Mouse (Mus musculus): ENCODE data around the gene Fbxo22.
A peak's percentile ranks its signal among the peaks of the same experiment; 100 is the strongest.
"Not testable (repeated sequence)": the region's sequence is repeated elsewhere in the genome, so short reads cannot be mapped to it uniquely, and the experiment has no call there.

Fbxo22 gene

DNA sequence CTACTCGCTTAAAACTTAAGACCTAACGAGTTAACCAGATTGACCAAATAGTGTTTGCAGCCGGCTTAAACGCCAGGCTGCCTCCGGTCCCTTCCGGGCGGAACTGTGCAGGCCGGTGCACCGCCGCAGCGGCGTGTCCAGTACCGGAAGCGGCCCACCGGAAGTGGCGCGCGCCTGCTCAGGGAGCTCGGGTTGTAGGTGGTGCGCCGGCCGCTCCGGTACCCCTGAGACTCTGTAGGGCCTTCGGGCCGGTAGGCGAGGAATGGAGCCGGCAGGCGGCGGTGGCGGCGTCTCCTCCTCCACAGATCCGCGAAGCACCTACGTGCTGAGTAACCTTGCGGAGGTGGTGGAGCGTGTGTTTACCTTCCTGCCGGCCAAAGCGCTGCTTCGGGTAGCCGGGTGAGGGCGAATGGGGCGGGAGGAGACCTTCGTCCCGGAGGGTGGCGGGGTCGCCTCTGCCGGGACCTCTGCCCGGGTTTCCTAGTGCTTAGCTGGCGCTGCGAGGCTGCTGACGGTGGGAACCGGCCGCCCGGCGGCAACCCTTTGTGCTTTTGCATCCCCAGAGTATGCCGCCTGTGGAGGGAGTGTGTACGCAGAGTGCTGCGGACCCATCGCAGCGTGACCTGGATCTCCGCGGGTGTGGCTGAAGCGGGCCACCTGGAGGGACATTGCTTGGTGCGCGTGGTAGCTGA is at the start of gene Fbxo22:
Gene Fbxo22 (plus strand): TSS at position 136 of the 692 bp plus-strand sequence.
- DNase-seq (ENCODE audit: low spot score in 2 of 2), result peak; percentile 74 to 87

DNA sequence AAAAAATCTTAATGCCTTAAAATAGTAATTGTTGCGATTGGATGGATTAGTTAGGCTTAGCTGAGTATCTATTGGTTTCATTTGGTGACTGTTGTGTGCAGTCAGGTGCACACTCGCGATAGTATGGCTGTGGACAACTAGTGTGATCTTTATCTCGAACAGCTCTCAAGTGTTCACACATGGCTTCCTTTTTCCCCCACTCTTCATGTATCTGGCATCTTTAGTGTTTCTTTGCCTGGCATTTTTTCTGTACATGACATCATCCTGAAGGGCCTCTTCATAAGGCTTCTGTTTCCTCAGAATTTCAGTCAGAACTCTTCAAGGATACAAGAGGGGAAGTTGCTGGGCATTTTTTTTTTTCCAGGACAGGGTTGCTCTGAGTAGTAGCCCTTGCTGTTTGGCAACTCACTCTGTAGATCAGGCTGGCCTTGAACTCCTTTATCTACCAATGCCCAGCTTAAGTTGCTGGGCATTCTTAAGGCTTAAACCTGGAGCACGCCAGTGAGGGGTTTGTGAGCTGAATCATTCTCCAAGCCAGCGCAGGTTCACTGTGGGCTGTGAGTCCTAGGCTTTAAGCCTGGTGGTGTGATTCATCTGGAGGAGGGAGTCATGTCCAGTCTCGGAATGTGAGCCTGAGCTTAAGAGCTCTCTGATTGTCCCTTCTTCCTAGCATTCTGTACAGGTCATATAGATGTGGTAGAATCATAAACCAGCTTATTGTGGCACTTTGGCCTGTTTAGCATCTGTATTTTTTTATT is 37.9 kb upstream of the Fbxo22 start:
- no peak for DNase-seq (ENCODE audit: low spot score in 2 of 2)

DNA sequence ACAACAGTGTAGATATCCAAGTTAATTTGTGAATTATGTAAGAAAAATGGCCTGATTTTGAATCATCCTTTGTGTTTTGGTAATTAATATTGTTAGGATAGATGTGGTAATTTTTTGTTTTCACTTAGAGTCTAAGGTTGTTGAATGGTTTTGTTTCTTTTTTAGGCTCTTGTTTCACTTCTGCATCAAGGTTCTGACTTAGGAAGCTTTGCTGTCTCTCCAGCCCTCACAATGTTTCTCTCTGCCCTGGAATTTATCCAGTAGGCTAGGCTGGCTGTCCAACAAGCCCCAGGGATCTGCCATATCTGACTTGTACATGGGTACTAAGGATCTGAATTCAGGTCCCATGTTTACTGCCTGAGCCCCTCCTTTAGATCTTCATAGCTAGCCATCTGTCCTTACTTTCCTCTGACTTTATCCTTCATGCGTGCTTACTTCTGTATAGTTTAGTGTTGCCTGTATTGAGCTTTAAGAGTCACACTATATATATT is 36.5 kb upstream of the Fbxo22 start:
- no peak for DNase-seq (ENCODE audit: low spot score in 2 of 2)

DNA sequence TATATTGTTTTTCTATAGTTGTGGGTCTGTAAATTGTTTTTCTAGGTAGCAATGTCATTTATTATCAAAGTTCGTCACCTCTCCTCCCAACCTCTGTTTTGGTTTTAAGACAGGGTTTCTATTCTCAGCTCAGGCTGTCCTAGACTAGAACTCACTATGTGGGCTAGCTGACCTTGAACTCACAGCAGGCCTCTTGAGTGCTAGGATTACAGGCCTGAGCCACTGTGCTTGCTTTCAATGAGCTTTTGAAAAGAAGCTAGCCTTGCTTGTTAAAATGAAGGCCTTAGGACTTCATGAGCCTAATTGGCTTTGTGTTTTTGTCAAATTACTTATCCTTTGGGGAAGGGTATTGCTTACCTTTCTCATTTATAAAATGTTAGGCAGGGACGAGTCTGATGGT is 34.5 kb upstream of the Fbxo22 start:
- no peak for DNase-seq (ENCODE audit: low spot score in 2 of 2)

DNA sequence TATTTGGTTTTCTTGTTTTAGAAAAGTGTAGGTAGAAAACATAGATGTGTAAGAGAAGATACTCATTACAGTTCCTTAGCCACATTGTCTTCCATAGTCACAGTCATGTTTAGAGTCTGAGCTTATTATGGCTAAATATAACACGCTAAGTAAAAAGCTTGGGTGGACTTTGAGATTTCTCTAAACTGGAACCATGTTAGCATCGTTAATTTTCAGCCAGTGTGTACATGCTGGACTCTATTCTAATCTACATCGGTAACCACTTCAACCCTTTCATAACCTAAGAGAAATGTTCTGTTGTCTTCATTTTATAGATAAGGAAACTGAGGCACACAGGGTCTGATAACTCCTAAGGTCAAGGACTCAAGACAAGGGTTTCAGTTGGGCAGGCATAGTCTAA is 12.8 kb upstream of the Fbxo22 start:
- DNase-seq (ENCODE audit: low spot score in 2 of 2), result no peak

DNA sequence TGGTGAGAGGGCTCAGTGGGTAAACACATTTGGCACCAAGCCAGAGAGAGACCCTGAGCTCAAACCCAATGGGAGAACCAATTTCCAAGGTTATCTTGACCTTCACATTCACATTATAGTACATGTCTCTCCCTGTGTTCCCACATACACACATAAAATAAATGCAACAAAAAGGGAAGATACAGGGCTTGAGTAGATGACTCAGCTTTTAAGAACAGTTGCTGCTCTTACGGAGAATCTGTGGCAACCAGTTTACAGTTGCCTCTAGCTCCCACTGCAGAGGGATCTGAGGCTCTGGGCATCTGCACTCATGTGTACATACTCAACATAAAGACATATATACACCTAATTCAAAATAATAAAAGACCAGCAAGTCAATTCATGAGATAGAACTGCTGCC is 10.5 kb upstream of the Fbxo22 start:
- no peak for DNase-seq (ENCODE audit: low spot score in 2 of 2)

DNA sequence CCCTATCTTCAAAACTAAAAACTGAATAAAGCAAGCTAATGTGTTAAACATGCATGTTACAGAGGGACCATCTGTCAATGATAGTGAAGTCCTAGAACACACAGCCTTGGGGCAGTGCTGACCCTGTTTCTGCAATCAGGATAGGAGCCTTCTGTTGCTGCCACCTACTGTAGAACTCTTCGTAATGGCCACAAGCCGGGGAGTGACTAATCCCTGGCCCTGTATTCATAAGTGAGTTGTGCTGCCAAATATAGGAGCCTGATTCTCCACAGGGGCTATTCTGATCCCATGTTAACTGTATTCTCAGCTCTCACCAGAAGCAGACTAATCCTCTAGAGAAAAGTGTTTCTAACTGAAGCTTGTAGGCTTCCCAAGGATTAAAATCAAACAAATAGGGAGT is 9.4 kb upstream of the Fbxo22 start:
- no peak for DNase-seq (ENCODE audit: low spot score in 2 of 2)

DNA sequence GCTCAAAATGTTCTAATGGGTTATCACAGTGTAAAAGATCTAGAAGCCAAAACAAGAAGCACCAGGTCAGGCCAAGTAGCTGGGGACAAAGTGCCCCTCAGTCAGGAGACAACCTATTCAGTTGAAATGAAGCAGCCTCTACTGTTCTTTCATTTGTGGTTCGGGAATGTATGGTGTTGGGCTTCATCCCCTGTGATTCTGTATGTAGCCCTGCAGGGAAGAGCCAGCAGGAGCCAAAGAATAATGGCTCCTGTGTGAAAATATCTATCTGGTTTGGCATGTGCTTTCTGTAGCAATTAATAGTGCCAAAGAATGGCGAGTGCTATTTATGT is 301 bp upstream of the Fbxo22 start:
- DNase-seq (ENCODE audit: low spot score in 2 of 2), result no peak

DNA sequence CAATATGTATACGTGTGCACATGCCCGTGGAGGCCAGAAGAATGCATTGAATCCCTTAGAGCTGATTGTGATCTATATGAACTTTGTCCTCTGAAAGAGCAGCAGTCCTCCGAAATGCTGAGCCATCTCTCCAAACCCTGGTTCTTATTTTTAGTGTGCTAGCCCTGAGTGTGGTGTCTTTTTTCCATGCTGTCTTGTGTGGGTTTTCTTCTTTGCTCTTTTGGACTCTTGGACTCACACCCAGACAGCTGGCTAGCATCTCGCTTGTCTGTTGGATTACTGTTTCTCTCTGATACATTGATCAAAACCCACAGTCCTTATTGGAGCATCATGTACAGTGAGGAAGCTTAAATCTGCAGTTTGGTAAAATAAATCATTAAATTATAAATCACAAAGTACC is 2.9 kb downstream of the Fbxo22 start:
- no peak for DNase-seq (ENCODE audit: low spot score in 2 of 2)

DNA sequence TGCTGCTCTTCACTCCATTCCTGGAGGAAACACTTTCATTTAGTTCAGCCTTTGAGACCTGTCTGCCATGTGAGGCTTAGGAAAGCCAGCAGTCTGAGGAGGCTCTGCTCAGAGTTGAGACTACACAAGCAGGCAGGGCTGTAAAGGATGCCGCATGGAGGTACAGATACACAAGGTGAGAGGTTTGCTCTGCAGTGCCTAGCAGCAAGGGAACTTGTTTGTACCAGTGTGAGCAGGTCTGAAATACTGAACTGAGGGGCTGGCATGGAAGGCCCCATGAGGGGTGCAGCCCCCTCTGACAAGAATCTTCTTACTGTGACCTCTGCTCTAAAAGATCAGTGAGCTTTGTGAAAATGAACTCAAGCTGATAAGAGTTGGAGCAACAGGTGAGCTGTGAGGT is 4.7 kb downstream of the Fbxo22 start:
- no peak for DNase-seq (ENCODE audit: low spot score in 2 of 2)

DNA sequence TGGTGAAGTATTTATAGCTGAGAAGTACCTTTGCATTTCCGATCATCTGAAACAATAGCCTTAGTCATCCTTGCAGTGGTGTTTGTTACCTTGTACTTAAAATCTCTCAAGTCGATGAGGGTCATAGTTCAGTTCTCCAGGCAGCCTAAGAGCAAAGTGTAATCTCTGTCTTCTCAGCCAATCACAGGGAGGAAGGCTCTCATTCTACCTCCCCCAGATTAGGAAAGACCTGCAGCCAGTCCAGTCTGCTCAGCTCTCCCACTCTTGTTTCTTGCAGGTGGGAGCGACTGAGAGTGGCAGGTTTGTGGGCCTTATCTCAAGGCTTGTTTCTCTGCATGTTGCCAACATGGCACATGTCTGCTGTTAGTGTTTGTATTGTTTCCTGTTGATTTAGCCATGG is 6.3 kb downstream of the Fbxo22 start:
- no peak for DNase-seq (ENCODE audit: low spot score in 2 of 2)

DNA sequence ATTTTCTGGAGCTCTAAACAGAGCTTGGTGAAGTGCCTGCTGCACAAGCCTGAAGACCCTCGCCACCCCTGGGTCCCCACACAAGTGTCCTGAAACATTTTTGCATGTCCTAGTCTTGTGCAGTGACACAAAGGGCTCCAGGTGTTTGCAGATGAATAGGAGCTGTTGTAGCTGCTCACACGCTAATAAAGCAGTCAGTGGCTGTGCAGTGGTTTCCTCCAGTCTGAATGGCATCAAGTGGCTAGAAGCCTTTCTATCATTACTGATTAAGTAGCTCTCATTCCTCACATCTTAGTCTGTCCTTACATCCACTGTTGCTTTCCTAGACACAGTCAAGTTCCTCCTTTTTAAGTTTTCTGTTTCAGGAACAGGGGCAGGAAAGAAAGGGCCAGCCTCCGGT is 6.9 kb downstream of the Fbxo22 start:
- DNase-seq (ENCODE audit: low spot score in 2 of 2), result no peak

DNA sequence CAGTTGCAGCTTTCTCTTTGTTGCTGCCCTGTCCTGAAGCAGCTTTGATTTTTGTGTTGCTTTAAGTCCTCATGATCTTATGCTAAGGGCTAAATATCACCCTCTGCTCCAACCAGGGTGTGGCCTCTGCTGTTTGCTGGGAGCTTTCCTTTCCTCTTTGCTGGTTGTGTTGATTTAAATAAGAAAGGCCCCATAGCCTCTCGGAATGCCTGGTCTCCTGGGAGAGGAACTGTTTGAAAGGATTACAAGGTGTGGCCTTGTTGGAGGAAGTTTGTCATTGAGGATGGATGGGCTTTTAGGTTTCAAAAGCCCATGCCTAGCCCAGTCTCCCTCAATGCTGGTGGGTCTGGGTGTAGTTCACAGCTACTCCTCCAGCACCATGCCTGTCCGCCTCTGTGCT is 7.4 kb downstream of the Fbxo22 start:
- no peak for DNase-seq (ENCODE audit: low spot score in 2 of 2)

DNA sequence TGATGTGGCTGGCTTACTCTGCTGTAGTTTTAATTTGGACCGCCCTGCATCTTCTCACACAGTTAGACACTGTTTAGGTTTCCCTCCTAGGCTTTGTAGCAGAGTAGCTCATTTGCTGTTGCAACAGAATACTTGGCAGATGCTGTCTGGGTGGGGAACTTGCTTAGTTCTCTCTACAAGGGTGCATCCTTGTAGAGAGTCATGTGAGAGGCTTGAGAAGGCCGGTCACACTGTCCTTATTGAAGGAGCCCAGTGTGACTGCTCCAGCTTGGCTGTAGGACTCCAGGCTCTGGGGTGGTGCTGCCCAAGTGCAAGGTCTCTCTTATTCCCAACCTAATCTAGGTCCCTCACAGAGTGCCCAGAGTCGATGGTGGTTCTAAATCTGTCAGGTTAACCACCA is 8.7 kb downstream of the Fbxo22 start:
- DNase-seq (ENCODE audit: low spot score in 2 of 2), result no peak

DNA sequence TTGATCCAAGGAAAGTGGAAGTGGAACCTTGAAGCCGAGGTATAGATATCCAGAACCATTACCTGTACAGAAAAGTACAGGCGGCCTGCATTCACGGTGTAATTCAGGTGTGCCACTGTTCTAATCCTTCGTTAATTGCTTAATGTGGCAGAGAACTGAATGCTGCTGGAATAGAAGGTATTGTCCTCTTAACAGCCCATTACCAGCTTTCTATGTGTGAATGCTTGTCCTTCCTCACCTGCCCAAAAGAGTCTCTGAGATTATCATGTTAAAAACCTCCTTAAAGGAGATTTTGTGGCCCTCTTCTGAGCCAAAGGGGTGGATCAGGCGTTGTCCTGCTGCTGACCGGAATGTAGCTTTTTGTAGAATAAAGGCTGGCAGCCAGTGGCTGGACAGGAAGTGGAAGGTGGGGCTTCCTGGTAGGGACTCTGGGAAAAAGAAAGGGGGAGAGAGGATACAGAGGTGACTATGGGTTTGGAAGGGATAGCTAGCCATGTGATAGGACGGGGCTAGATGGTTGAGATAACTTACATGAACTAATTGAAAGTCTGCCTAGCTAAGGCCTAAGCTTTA is 16.5 kb downstream of the Fbxo22 start:
- no peak for DNase-seq (ENCODE audit: low spot score in 2 of 2)

DNA sequence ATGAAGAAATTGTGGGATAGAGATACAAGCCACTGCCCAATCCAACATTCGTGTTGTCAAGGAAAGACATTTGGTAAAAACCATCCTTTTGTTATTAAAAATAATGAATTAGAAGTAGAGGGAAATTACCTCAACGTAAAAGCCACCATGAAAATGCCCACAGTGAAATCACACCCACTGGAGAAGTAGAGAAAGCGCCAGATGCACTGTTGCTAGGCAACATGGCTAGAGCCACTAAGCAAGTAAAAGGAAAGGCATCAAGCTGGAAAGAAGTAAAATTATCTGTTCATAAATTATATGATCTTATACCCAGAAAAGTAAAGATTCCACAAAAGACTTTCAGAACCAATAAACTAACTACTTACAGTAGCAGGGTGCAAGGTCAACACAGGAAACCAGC is 17.5 kb downstream of the Fbxo22 start:
- DNase-seq (ENCODE audit: low spot score in 2 of 2), result no peak

DNA sequence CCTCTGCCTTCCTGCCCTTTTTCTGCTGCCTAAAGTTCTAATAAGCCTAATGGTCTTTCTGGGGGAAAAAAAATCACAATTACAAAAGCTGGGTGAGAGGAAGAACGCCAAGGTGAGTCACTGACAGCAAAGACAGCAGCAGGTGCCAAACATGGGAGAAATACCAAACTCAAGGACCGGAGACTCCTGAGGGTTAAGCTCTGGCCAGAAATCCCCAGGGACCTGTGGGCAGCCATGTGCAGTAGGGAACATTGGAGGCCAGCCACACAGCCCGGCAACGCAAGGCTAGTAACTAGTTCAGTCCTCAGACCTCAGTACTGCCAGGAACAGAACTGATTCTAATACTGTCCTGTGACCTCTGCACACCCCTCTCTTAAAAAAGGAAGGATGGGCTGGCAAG is 19.4 kb downstream of the Fbxo22 start:
- DNase-seq (ENCODE audit: low spot score in 2 of 2), result no peak

DNA sequence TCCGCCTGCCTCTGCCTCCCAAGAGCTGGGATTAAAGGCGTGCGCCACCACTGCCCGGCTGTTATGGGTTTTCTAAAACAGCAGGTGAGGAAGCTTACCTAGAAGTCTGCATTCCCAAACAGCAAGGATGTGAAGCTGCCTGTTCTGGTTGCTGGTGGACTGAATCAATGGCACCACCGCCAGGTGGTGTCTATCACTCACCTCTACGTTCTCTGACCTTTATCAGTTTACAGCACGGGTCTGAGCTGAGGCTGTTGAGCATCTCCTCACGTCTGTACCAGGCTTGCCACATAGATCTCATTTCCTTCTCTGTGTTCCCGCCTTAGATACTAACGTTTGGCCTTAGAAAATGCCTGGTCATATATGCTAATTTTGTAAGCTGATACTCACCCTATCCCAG is 20.3 kb downstream of the Fbxo22 start:
- DNase-seq (ENCODE audit: low spot score in 2 of 2), result no peak

DNA sequence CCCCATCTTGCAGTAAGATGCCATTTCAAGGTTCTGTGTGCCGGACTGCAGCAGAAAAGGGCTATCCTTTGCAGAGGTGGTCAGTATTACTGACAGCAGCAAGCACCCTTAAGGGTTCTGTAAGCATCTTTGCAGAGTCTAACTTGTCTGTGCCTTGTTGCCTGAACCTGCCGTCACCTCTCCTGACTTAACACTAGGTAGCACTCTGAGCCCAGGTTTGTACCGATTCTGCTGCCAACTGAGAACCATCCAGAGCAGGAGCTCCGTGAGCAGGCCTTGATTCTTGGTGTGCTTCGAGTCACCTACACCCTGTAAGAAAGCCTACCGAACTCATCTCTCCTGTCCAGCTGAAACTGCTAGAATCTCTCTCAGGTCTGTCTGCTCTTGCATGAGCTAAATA is 22.8 kb downstream of the Fbxo22 start:
- no peak for DNase-seq (ENCODE audit: low spot score in 2 of 2)

DNA sequence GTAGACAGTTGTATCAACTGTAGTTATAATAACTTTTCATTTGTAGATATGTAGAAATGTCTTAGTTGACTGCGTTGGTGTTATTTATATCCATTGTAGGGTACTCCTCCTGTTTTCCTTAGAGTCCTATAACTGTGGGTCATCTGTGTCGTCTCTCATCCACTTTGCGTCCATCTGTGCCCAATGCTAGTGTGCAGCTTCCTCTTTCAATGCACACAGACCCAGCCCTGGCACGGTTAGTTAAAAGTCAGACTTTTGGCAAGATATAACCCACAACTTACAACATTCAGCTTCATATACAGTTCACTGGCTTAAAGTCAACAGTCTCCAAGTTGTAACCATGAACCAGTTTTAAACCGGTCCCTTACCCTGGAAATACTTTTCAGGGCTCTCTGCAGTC is 23.4 kb downstream of the Fbxo22 start:
- no peak for DNase-seq (ENCODE audit: low spot score in 2 of 2)

DNA sequence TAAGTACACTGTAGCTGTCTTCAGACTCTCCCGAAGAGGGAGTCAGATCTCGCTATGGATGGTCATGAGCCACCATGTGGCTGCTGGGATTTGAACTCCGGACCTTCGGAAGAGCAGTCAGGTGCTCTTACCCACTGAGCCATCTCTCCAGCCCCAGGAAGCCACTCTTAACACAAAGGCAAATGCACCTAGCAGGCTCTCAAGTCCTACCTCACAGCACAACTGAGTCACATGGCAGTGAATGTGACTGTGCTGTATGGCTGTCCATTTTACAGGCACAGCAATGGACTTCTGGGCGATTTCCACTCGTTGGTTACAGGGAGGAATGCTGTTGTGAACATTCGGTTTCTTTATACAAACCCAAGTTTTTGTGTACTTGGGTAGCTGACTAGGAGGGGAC is 23.9 kb downstream of the Fbxo22 start:
- no peak for DNase-seq (ENCODE audit: low spot score in 2 of 2)

DNA sequence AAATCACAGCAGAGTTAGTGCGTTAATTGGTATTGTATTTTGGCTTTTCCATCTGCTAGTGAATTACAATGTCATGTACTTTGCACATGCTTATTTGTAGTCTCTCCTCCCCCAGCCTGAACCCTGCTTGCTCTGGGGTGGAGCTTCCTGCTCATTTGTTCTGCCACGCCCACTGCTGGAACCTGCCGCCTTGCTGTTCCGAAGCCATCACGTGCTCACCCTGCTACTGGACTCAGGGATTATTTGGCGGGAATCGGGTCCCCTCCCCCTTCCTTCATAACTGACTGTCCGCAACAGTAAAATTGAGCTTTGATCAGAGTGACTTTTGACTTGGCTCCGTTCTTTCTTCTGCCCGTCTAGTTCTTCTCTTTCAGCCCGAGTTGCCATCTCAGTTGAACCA is 24.4 kb downstream of the Fbxo22 start:
- DNase-seq (ENCODE audit: low spot score in 2 of 2), result not testable (repeated sequence)

Data from cerebellum, postnatal 4 days (tissue).